Mouse (Mus musculus): ENCODE data around the gene Actr3.

Gene Actr3

GRCm38 (mm10) chr1:125458531-125458930, 23.0 kb upstream of the Actr3 start:
- H3K36me3 ChIP-seq (ENCODE audit: control insufficient read depth, insufficient read depth, low read length, poor library complexity, severe bottlenecking) = no peaks in the 10 kb centered on the region
- H3K27me3 ChIP-seq (ENCODE audit: control insufficient read depth, insufficient read depth, low read length, poor library complexity, severe bottlenecking) = no peaks in the 10 kb centered on the region
- DNase-seq (ENCODE audit: low read depth, low spot score) = no peak

- no peak for DNase-seq (ENCODE audit: low read depth, low spot score)
- Histone ChIP-seq H3K36me3 (ENCODE audit: control insufficient read depth, insufficient read depth, low read length, poor library complexity, severe bottlenecking) (no peaks in the 10 kb centered on the region), H3K27me3 (ENCODE audit: control insufficient read depth, insufficient read depth, low read length, poor library complexity, severe bottlenecking) (no peaks in the 10 kb centered on the region)
Measured at GRCm38 (mm10) chr1:125455128-125455527, 19.6 kb upstream of the Actr3 start.

GRCm38 (mm10) chr1:125450282-125451000, 14.9 kb upstream of the Actr3 start:
- Histone ChIP-seq H3K27me3 (ENCODE audit: control insufficient read depth, insufficient read depth, low read length, poor library complexity, severe bottlenecking) (no peaks in the 10 kb centered on the region), H3K36me3 (ENCODE audit: control insufficient read depth, insufficient read depth, low read length, poor library complexity, severe bottlenecking) (no peaks in the 10 kb centered on the region)
- no peak for DNase-seq (ENCODE audit: low read depth, low spot score)

GRCm38 (mm10) chr1:125447926-125448325, 12.4 kb upstream of the Actr3 start:
- no peaks in the 10 kb centered on the region for H3K27me3 ChIP-seq (ENCODE audit: control insufficient read depth, insufficient read depth, low read length, poor library complexity, severe bottlenecking)
- DNase-seq (ENCODE audit: low read depth, low spot score) = no peak
- H3K36me3 ChIP-seq (ENCODE audit: control insufficient read depth, insufficient read depth, low read length, poor library complexity, severe bottlenecking) = no peaks in the 10 kb centered on the region

GRCm38 (mm10) chr1:125441679-125442078, 6.2 kb upstream of the Actr3 start:
- H3K27me3 ChIP-seq (ENCODE audit: control insufficient read depth, insufficient read depth, low read length, poor library complexity, severe bottlenecking) = no peaks in the 10 kb centered on the region
- H3K36me3 ChIP-seq (ENCODE audit: control insufficient read depth, insufficient read depth, low read length, poor library complexity, severe bottlenecking) = no peaks in the 10 kb centered on the region
- DNase-seq (ENCODE audit: low read depth, low spot score) = peak; percentile 67

- H3K27me3 ChIP-seq (ENCODE audit: control insufficient read depth, insufficient read depth, low read length, poor library complexity, severe bottlenecking) = no peaks in the 10 kb centered on the region
- no peaks in the 10 kb centered on the region for H3K36me3 ChIP-seq (ENCODE audit: control insufficient read depth, insufficient read depth, low read length, poor library complexity, severe bottlenecking)
- peak; percentile 62 for DNase-seq (ENCODE audit: low read depth, low spot score)
Measured at GRCm38 (mm10) chr1:125441251-125441650, 5.7 kb upstream of the Actr3 start.

- H3K36me3 ChIP-seq (ENCODE audit: control insufficient read depth, insufficient read depth, low read length, poor library complexity, severe bottlenecking) = no peaks in the 10 kb centered on the region
- H3K27me3 ChIP-seq (ENCODE audit: control insufficient read depth, insufficient read depth, low read length, poor library complexity, severe bottlenecking) = no peaks in the 10 kb centered on the region
- no peak for DNase-seq (ENCODE audit: low read depth, low spot score)
Measured at GRCm38 (mm10) chr1:125439556-125439955, 4.0 kb upstream of the Actr3 start.

- peak; percentile 82 for DNase-seq (ENCODE audit: low read depth, low spot score)
- no peaks in the 10 kb centered on the region for H3K36me3 ChIP-seq (ENCODE audit: control insufficient read depth, insufficient read depth, low read length, poor library complexity, severe bottlenecking)
- no peaks in the 10 kb centered on the region for H3K27me3 ChIP-seq (ENCODE audit: control insufficient read depth, insufficient read depth, low read length, poor library complexity, severe bottlenecking)
Measured at GRCm38 (mm10) chr1:125438826-125439225, 3.3 kb upstream of the Actr3 start.

- DNase-seq (ENCODE audit: low read depth, low spot score) = peak; percentile 67
- no peaks in the 10 kb centered on the region for H3K27me3 ChIP-seq (ENCODE audit: control insufficient read depth, insufficient read depth, low read length, poor library complexity, severe bottlenecking)
- no peaks in the 10 kb centered on the region for H3K36me3 ChIP-seq (ENCODE audit: control insufficient read depth, insufficient read depth, low read length, poor library complexity, severe bottlenecking)
Measured at GRCm38 (mm10) chr1:125437927-125438326, 2.4 kb upstream of the Actr3 start.

GRCm38 (mm10) chr1:125437161-125437560, 1.6 kb upstream of the Actr3 start:
- DNase-seq (ENCODE audit: low read depth, low spot score) = no peak
- Histone ChIP-seq H3K36me3 (ENCODE audit: control insufficient read depth, insufficient read depth, low read length, poor library complexity, severe bottlenecking) (no peaks in the 10 kb centered on the region), H3K27me3 (ENCODE audit: control insufficient read depth, insufficient read depth, low read length, poor library complexity, severe bottlenecking) (no peaks in the 10 kb centered on the region)

- Histone ChIP-seq H3K36me3 (ENCODE audit: control insufficient read depth, insufficient read depth, low read length, poor library complexity, severe bottlenecking) (no peaks in the 10 kb centered on the region), H3K27me3 (ENCODE audit: control insufficient read depth, insufficient read depth, low read length, poor library complexity, severe bottlenecking) (no peaks in the 10 kb centered on the region)
- no peak for DNase-seq (ENCODE audit: low read depth, low spot score)
Measured at GRCm38 (mm10) chr1:125435018-125435368, 534 bp downstream of the Actr3 start.

GRCm38 (mm10) chr1:125434485-125435001, 984 bp downstream of the Actr3 start:
- Histone ChIP-seq H3K36me3 (ENCODE audit: control insufficient read depth, insufficient read depth, low read length, poor library complexity, severe bottlenecking) (no peaks in the 10 kb centered on the region), H3K27me3 (ENCODE audit: control insufficient read depth, insufficient read depth, low read length, poor library complexity, severe bottlenecking) (no peaks in the 10 kb centered on the region)
- DNase-seq (ENCODE audit: low read depth, low spot score) = peak; percentile 90

- Histone ChIP-seq H3K36me3 (ENCODE audit: control insufficient read depth, insufficient read depth, low read length, poor library complexity, severe bottlenecking) (peaks cover 3% of the 10 kb centered on the region; the same call in 1 of the 2 replicates), H3K27me3 (ENCODE audit: control insufficient read depth, insufficient read depth, low read length, poor library complexity, severe bottlenecking) (no peaks in the 10 kb centered on the region; the same call in 1 of the 2 replicates)
- DNase-seq (ENCODE audit: low read depth, low spot score) = no peak
Measured at GRCm38 (mm10) chr1:125431286-125431685, 4.2 kb downstream of the Actr3 start.

- no peaks in the 10 kb centered on the region; the same call in 1 of the 2 replicates for H3K27me3 ChIP-seq (ENCODE audit: control insufficient read depth, insufficient read depth, low read length, poor library complexity, severe bottlenecking)
- peak; percentile 44 for DNase-seq (ENCODE audit: low read depth, low spot score)
- H3K36me3 ChIP-seq (ENCODE audit: control insufficient read depth, insufficient read depth, low read length, poor library complexity, severe bottlenecking) = peaks cover 4% of the 10 kb centered on the region; the same call in 1 of the 2 replicates
Measured at GRCm38 (mm10) chr1:125430737-125431136, 4.8 kb downstream of the Actr3 start.

- peaks cover 4% of the 10 kb centered on the region; the same call in 1 of the 2 replicates for H3K36me3 ChIP-seq (ENCODE audit: control insufficient read depth, insufficient read depth, low read length, poor library complexity, severe bottlenecking)
- H3K27me3 ChIP-seq (ENCODE audit: control insufficient read depth, insufficient read depth, low read length, poor library complexity, severe bottlenecking) = no peaks in the 10 kb centered on the region; the same call in 1 of the 2 replicates
- no peak for DNase-seq (ENCODE audit: low read depth, low spot score)
Measured at GRCm38 (mm10) chr1:125429984-125430383, 5.5 kb downstream of the Actr3 start.

All from splenic B cell, adult 2 months (primary cell).